Mouse (Mus musculus) retina, embryonic 14.5 days (tissue): ENCODE results near the gene Neurl3.

Source experiments
- DNase-seq: peaks from one replicate; pipeline ENCODE4 v3.0.0-alpha.2; 2015; ENCODE audit warnings: low spot score

Gene Neurl3

DNA sequence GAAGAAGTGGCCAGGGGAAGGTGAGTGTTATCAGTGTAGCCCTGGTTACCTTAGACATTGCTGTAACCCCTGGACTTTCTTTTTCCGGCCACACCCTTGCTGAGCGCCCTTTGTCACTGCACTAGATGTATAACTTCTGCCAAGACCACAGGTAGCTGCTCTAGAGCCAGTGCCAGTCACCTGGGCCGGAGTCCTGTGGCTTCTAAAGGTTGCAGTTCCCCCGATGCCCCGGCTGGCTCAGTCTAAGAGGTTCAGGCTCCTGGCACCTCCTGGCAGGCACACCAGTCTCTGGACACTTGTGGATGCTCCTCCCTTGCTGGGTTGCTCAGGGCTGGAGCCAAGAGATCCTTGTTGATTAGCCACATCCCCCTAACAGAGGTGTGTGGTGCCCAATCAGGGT, at the start of gene Neurl3:
TSS of gene Neurl3 (minus strand) at position 225 of the 400 bp plus-strand sequence.
- DNase-seq: no peak

DNA sequence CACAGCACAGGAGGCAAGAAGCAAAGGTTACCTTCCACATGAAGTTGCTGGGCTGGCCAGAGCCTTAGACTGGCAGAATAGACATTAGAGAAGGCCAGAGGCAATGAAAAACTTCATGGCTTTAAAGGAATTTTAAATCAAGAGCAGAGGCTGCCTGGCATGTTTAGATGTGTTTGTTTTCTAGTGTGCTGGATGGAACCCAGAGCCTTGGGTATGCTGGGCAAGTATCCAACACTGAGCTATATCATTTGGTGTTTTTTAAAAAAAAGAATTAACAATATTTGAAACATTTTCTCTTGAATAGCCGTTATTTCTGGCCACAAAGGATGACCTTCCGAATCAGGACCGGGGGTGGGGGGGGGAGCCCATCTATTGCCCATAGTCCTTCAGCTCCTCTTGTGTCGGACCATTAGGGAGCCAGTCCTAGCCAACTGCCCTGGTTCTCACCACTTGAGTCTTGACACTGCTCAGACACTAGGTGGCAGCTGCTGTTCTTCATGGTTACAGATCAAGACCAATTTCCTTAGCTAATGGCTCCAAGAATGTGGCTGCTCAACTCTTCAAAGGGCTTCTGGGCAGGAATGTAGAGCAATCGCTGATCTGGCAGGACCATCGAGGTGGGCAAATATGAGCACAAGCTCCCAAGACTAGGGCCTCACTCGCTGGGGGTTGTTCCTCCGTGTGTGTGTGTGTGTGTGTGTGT, 49.4 kb upstream of the Neurl3 start:
- peak; percentile 76 for DNase-seq

DNA sequence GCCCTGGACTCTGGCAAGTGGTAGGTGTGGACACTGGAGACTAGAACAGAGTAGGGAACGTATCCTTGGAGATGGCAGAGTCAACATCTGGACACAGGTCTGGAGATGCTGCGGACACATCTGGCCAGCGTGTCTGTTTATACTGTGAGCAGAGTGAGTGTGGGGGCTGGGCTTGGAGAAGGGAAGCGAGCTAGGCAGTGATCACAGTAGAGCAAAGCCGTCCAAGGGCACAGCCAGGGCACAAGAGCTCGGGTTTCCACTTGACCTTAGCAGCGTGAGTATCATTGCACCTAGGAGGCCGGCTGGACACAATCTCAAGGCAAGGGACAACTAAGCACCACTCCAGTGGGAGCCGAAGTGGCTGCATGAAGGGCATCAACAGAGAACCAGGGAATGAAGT, 48.6 kb upstream of the Neurl3 start:
- DNase-seq: no peak

DNA sequence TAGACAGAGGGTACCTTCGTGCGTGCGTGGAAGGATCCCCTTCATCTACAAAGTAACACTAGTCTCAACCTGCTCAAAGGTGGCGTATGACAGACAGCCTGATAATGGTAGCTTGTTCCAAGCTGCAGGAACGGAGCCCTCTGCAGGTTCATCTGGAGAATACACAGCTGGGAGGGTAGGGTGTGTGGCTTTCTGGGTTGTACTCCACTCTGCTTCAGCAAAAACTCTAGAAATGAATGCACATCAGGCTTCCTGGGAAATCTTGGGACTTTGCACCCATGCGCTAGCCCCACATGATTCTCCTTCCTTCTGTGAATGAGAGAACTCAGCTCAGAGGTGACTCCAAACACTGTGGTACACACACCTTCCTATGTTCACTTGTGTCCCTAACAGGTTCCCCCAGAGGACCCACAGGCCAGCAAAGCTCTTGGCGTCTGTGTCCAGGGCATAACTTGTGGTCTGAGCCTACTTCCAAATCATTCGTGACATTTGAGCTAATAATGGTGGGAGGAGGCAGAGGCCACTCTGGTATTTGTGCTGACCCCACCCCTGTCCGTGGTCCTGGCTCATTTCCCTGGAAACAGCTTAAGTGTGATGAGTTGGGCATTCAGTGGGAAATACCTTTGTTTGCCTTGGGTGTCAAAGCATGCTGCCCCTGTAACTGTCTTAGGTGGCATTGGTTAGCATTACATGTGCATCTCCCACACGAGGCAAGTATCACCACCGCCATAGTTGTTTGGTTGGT, 47.5 kb upstream of the Neurl3 start:
- no peak for DNase-seq

DNA sequence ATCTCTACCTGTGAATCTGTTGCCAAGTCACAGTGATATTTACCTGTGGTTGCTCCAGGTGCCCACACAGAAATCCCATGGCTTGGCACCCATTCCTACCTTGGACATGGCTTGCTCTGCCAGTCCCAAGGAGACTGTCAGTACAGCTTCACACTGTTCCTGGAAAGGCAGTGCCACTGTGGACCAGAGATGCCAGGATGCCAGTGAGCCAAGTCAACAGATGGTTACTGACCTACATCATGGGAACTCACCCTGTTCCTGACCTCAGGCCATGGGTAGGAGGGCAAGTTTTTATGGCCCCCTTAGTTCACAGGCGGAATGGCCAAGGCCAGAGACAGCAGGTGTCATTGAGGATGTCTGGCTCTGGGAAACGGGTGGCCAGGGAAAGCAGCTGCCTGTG, 46.7 kb upstream of the Neurl3 start:
- no peak for DNase-seq

DNA sequence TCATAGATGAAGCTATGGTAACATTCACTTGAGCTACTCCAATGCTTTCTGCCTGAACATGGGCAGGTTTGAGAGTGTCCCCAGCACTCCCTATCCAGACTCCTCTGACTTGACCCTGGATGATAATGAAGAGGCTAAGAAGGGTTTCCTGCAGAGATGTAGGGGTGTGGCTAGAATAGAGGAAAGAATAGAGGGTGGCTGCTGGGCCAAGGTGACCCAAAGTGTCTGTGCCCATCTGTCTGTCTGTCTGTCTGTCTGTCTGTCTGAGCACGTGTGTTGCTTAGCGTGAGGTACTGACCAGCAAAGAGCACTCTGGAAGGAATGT, 41.3 kb upstream of the Neurl3 start:
- DNase-seq: no peak

DNA sequence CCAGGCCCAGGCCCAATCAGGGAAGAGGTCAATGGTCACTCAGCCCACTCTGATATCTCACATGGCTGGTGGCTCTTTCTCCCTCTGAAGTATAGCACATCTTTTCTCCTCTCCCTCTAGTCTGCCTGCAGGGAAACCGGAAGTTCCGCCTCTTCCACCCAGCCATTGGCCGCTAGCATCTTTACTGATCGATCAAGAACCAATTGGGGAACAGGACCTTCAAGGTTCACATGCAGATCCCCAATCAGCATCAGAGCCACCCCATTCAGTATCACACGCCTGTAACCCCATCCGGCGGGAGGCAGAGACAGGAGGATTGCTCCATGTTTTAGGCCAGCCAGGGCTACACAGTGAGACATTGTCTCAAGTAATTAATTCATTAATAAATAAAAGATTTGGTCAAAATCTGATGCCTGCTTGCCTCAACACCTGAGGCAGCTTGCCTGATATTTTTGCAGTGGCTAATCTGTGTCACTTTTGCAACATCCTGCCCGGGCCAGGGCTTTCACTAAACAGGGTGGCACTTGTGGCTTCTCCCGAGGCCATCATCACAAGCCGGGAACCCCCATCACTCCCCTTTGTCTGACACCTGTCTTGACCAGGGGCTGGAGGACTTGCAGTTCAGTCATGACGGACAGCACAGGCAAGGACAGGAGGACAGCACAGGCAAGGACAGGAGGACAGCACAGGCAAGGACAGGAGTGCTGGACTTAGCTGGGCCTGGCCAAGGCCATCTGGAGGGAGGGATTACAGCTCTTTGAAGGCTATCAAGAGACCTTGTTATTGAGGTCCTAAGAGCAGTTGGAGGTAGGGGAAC, 40.7 kb upstream of the Neurl3 start:
- DNase-seq: no peak

DNA sequence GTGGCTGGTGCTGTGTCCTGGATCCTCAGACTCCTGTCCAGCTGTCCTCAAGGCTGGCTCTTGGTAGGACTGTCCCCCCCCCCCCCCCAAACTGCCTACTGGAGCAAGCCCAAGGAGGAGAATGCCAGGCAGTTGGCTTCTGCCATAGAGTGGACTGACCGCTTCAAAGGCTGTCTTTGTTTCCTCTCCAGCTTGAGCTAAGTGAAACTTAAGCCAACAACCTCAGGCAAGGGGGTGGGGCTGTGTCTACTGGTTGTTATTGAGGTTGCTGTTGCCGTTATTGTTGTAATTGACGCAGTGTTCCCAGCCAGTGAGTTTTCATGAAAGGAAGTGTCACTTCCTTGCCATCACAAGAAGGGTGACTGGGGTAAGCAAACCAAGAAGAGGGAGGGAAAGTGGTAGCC, 35.0 kb upstream of the Neurl3 start:
- DNase-seq: peak; percentile 55

DNA sequence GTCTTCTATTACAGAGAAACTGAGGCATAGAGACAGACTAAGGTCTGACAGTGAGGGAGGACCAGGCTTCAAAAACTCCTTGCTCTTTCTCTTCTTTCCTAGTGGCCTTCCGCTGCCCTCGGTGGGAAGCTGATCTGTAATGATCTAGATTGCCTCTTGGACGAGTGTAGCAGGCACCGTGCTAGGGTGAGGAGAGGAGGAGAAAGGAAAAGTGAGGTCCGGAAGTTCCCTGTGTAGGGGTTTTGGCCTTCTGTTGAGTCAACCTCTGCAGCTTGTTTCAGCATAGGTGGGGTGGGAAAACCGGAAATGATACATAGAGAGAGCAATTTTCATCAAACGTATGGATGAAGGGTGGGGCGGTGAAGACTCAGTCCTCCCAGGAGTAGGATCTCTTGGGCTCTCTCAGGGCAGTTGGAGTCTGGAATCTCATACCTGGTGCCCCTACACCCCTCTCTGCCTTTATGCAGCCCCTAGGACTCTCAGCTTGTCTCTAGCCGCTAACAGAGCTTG, 34.5 kb upstream of the Neurl3 start:
- DNase-seq: no peak

DNA sequence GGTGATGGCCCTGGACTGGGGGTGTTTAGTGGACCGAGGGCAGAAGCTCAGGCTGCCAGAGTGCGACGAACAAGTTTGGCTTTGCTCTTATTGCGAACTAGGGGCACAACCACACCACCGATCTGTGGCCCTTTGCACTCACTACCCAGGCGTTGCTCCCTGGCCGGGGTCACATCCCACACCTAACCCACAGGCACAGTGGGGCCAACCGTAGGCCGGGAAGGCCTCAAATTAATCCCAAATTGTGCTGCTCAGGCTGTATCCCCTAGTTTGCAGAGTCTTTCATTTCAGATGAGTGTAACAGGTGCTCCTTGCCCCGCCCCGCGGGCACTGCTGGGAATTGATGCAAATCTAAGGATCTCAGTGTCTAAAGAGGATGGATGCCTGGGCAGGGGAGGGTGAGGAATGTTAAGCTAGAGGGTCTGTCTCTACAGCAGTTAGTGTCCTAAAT, 34.0 kb upstream of the Neurl3 start:
- DNase-seq: peak; percentile 32

DNA sequence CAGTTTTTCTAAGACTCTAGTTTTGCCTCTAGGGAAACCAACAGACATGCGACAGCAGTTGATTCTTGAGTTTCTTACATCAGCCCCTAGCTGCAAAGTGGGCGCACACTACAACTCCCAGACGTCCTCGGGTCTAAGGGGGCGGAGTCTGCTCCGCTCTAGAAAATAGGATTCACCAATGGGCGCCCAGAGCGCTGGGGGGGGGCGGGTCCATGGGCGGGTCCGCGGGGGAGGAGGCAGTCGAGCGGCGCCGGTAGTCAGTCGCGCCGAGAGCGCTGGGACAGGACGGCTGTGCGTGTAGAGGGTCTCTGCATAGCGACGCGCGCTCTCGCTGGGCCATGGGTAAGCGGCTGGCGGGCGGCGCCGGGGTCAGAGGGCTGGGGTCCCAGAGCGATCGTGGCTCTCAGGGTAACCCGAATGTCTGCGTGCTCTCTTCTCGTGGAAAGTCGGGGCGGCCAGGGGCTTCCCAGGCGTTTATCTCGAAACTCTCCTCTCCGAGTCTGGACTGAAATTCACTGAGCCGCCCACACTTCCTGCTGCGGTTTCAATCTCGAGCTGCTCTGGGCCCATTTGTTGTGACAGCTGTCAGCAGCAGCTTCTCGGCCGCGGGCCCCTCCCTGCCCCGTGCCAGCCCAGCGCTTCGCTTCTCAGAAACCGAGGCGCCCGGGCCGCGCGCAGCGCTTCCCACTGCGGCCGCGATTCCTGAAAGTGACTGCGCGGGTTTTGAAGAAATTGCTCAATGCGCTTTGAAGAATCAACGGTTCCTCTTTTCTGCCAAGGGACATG, 33.2 kb upstream of the Neurl3 start, which contains the start of gene Arid5a:
TSS of gene Arid5a (plus strand) at position 239 of the 786 bp plus-strand sequence.
- DNase-seq: peak; percentile 96

DNA sequence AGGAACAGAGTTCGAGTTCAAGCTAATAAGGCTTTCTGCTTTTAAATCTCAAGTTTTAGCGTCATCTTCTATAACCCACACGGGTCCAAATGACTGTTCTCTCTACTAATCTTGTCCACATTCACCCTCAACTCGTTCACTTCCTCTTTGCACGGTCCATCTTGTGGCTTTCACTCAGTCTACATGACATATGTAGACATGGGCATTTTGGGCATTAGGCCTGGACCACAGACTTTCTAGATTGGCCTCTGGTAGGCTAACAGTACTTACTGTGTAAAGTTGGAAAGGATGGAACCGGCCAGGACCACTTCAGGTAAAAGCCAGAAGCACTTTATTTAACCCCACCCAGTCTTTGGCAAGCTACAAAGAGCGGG, 32.6 kb upstream of the Neurl3 start:
- no peak for DNase-seq

DNA sequence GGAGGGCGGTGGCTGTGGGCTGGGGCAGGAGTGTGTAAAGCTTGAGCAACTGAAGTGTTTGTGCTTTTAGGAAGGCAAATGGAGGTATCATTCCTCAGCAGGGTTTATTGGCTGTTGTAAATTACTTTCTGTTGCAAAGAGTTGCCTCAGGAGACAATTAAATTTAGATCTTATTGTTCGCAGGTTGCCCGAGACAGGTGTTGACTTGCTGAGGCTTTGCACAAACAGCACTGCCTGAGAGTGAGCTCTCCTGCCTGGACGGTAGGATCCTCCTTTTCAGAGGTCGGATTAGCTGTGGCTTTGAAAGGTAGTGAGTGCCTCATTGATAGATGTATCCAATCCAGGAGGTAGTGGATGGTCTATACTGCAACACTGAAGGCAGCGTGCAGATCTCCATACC, 31.6 kb upstream of the Neurl3 start:
- DNase-seq: no peak

DNA sequence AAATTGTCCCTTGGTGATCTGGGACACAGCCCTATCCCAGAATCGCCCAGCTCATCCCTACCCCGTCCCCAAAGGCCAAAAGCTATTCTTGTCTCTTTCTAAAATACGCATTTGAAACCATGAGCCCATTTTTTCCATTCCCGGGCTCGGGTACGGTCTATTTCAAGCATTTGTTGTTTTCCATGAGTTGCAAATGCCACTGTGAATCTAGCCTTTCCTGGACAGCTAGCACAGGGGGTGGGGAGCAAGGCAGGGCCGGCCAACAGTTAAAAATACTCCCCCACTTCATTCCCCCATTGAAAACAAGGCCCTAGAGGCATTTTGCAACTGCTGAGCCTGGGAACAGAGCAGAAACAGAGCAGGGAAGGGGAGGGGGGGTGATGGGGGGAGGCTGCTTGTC, 30.3 kb upstream of the Neurl3 start:
- DNase-seq: no peak

DNA sequence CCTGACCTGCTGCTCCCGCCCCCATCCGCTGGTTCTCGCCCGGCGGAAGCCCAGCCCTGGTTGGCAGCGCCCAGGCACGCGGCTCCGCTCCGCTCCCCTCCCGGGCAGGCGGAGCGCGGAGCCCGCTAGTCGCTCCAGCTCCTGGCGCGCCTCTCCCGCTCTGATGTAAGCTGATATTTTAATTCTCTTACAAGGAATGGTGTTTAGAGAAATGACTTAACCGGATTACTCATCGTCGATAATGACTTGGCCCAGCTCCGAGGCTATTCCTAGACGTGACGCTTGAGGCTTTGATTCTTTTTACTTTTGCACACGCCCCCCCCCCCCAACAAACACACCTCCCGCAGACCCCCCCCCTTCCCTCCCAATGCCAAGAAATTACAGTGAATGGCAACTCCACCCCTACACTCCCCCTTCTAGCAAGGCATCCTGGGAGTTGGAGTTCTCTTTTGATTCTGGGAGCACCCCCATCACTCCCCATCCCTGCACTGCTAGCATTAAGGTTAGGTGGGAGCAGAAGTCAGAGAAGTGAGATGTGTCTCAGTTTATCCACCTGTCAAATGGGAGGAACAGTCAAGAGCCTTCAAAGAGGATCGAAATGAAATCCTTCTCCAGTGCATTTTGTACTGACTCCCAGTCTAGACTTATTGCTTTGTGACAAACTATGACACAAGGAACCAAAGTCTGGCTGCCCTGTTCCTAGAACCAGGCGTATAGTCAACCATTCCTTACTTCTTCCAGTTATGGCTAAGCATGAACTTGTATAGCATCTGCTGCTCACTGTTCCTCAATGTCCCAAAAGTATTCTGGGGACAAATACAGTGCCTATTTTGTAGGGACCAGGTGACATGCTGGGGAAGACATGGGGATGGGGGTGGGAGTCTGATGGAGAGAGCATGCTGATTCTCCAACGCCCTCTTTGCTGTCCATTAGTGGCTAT, 29.2 kb upstream of the Neurl3 start:
- peak; percentile 45 for DNase-seq

DNA sequence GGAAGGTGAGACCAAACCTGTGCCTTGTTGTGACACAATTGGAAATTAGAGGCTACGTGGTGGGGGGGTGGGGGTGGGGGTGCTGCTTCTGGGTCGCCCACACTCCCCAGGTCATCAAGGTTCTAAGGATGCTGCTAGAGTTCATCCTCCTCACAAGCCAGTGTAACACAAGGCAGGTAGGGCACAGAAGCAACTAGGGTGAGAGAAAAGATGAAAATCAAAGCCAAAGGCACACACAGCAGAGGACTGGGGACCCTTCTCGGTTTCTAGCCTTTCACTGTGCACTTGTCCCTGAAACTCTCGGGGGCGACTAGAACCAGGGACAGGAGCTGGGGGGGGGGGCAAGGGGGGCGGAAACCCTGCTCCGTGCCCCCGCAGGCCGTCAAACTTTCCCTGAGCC, 28.5 kb upstream of the Neurl3 start:
- no peak for DNase-seq

DNA sequence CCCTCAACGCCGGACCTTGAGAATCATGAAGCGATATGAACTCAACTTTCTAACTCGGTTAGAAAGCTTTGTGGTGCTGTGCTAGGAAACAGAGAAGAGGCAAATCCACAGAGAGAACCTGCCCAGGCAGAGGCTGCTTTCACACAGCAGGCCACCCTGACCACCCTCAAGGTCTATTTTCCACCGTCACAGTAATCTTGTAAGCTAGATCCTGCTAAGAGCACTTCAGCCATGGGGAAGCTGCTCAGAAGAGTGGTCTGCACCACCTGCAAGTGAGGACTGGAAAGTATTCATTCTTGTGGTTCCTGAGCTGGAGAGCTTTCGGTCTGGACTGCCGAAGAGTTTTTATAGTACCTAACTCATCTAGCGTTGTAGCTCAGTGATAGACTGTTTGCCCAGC, 27.8 kb upstream of the Neurl3 start:
- DNase-seq: no peak

DNA sequence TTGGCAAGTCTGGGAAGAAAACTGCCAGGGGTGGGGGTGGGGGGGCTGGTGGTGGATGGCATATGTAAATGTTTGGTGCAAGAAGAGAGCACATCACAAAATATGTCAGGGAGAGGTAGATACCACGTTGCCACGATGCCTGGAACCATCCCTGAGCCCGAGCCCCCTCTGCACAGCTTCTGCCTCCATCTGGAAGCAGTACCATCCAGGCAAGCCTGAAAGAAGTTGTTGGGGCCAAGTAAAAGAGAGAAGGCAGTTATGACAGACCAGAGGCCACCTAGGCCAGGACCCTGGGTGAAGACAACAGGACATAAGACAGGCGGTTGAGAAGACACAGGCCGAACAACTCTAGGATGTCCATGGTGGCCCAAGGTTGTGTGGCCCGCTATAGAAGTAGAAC, 26.0 kb upstream of the Neurl3 start:
- DNase-seq: no peak

DNA sequence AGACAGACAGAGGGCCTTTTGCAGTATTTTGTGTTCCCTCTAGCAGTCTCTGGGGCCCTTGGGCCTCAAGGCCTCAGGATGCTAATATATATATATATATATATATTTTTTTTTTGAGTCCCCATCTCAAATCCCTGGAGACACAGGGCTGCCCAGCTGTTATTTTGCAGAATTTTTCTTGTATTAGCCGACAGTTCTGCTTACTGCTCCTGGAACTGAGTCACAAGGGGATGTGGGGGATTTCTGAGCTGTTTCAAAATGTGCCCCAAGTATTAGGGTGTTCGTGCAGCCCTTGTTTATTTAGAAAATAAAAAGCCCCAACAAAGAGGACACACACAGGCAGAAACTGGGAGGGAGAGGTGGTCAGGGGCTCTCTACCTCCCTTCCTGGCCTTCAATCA, 25.2 kb upstream of the Neurl3 start:
- DNase-seq: no peak

DNA sequence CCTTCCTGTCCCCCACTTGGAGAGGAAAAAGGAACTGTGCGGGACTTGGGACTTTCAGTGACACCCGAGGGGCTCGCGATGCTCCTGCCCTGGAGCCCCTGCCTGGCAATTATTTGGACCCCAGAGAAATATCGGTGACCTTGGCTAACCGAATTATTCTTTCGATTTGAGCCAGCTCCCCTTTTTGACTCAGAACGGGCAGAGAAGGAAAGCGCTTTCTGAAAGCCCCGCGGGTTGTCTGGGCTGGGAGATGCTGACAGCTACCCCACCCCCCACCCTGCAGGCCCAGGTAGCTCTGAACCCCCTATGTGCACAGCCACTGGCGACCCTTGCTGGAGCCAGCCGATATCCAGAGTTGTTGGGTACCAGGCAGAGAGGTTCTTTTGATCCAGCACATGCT, 24.6 kb upstream of the Neurl3 start:
- no peak for DNase-seq

DNA sequence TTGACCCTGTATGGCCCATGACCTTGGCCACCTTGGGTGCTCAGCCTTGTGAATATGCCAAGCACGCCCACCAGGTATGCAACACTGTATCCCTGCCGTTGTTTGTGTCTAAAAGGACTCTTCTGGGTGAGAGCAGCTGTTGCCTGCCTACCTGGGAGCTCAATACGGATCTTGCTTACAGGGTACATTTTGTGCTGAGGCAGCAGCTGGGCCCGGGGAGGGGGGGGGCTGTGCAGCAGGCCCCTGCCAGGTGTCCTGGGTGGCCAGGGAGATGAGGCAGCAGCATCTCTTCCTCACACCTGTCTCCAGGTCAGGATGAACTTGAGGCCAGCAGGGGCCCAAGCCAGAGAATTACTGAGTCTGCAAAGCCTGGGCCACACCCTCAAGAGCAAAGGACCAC, 23.6 kb upstream of the Neurl3 start:
- DNase-seq: no peak
